Mouse (Mus musculus) MEL (cell line): ENCODE results near the gene Dlg2. TPM values are rescaled to one million over a fixed set of nuclear protein-coding genes. Genes with fewer than 3 reads are reported as not detected.

Source experiments
- DNase-seq: peaks from one replicate; pipeline ENCODE4 v3.0.0; 2011; ENCODE audit warnings: low read depth, low spot score
- H3K27ac ChIP-seq: 2 replicates; pipeline ENCODE4 v1.5.1; 2012; ENCODE audit warnings: low read depth, mild to moderate bottlenecking, control low read depth, low read length, moderate library complexity; ENCODE audit not compliant: control insufficient read depth
- H3K27me3 ChIP-seq, 2 experiments: fragments of 150-350 bp in 1 of 2; sonication (generic) in 1 of 2; 2 replicates each; pipeline ENCODE4 v1.6.1; 2012; ENCODE audit warnings: low read length in 2 of 2, mild to moderate bottlenecking in 2 of 2, improper control_type of control experiment in 1 of 2, moderate library complexity in 1 of 2; ENCODE audit not compliant: insufficient read depth in 2 of 2, control insufficient read depth in 1 of 2
- H3K36me3 ChIP-seq, 2 experiments: 2 replicates each; pipeline ENCODE4 v1.6.1; 2012 to 2014; ENCODE audit warnings: low read length in 2 of 2, improper control_type of control experiment in 1 of 2, inconsistent platforms in 1 of 2, mild to moderate bottlenecking in 1 of 2; ENCODE audit not compliant: insufficient read depth in 2 of 2, control insufficient read depth in 1 of 2
- H3K4me1 ChIP-seq, 2 experiments: fragments of 150-350 bp in 1 of 2; sonication (generic) in 1 of 2; 2 replicates each; pipeline ENCODE4 v1.6.1; 2012; ENCODE audit warnings: low read length in 2 of 2, improper control_type of control experiment in 1 of 2, mild to moderate bottlenecking in 1 of 2; ENCODE audit not compliant: insufficient read depth in 2 of 2, control insufficient read depth in 1 of 2
- H3K4me3 ChIP-seq, 2 experiments: fragments of 150-350 bp in 1 of 2; sonication (generic) in 1 of 2; 2 replicates each; pipeline ENCODE4 v1.5.1; 2012; ENCODE audit warnings: low read depth in 2 of 2, low read length in 2 of 2, mild to moderate bottlenecking in 2 of 2, moderate library complexity in 2 of 2, control low read depth in 1 of 2, improper control_type of control experiment in 1 of 2; ENCODE audit not compliant: control insufficient read depth in 1 of 2, insufficient read depth in 1 of 2
- H3K79me2 ChIP-seq: 2 replicates; pipeline ENCODE4 v1.6.1; 2012; ENCODE audit warnings: mild to moderate bottlenecking, low read length, moderate library complexity; ENCODE audit not compliant: control insufficient read depth, poor library complexity, insufficient read depth
- H3K9ac ChIP-seq: 2 replicates; pipeline ENCODE4 v1.6.1; 2012; ENCODE audit warnings: low read depth, mild to moderate bottlenecking, control low read depth, low read length, moderate library complexity; ENCODE audit not compliant: control insufficient read depth, poor library complexity, severe bottlenecking
- H3K9me3 ChIP-seq: fragments of 150-350 bp; sonication (generic); replicated peaks from 2 replicates; pipeline ENCODE4 v1.6.1; 2012; ENCODE audit warnings: mild to moderate bottlenecking, low read length, improper control_type of control experiment, moderate library complexity; ENCODE audit not compliant: insufficient read depth
- CHD1 ChIP-seq: IDR thresholded peaks from 2 replicates; pipeline ENCODE4 v1.6.1; 2012; ENCODE audit warnings: low read depth, mild to moderate bottlenecking, inconsistent platforms, low read length, improper control_type of control experiment
- CHD2 ChIP-seq: IDR thresholded peaks from 2 replicates; pipeline ENCODE4 v1.6.1; 2011; ENCODE audit warnings: low read length, improper control_type of control experiment
- E2F4 ChIP-seq: IDR thresholded peaks from 2 replicates; pipeline ENCODE4 v1.6.1; 2011; ENCODE audit warnings: low read depth, low read length, improper control_type of control experiment, borderline replicate concordance
- ELF1 ChIP-seq: IDR thresholded peaks from 2 replicates; pipeline ENCODE4 v1.6.1; 2014; ENCODE audit warnings: low read depth, mild to moderate bottlenecking, inconsistent platforms, low read length, improper control_type of control experiment, moderate library complexity
- GABPA ChIP-seq: IDR thresholded peaks from 2 replicates; pipeline ENCODE4 v1.6.1; 2012; ENCODE audit warnings: low read depth, mild to moderate bottlenecking, inconsistent platforms, low read length, improper control_type of control experiment, moderate library complexity
- HCFC1 ChIP-seq: IDR thresholded peaks from 2 replicates; pipeline ENCODE4 v1.6.1; 2012; ENCODE audit warnings: low read depth, mild to moderate bottlenecking, inconsistent platforms, low read length, improper control_type of control experiment, moderate library complexity
- JUND ChIP-seq: IDR thresholded peaks from 2 replicates; pipeline ENCODE4 v1.6.1; 2011; ENCODE audit warnings: low read depth, mild to moderate bottlenecking, improper control_type of control experiment, low read length
- KAT2A ChIP-seq: conservative IDR thresholded peaks from 2 replicates; pipeline ENCODE4 v1.6.1; 2012; ENCODE audit warnings: low read depth, low read length, improper control_type of control experiment, inconsistent platforms
- MAFK ChIP-seq: IDR thresholded peaks from 2 replicates; pipeline ENCODE4 v1.6.1; 2011; ENCODE audit warnings: low read depth, mild to moderate bottlenecking, low read length, improper control_type of control experiment, borderline replicate concordance
- MAZ ChIP-seq: IDR thresholded peaks from 2 replicates; pipeline ENCODE4 v1.6.1; 2012; ENCODE audit warnings: low read depth, mild to moderate bottlenecking, inconsistent platforms, low read length, improper control_type of control experiment
- MYB ChIP-seq: IDR thresholded peaks from 2 replicates; pipeline ENCODE4 v1.6.1; 2011; ENCODE audit warnings: mild to moderate bottlenecking, low read depth, low read length, improper control_type of control experiment
- NELFE ChIP-seq: IDR thresholded peaks from 2 replicates; pipeline ENCODE4 v1.6.1; 2011; ENCODE audit warnings: low read depth, low read length, improper control_type of control experiment
- POLR2AphosphoS5 ChIP-seq: IDR thresholded peaks from 2 replicates; pipeline ENCODE4 v1.6.1; 2012; ENCODE audit warnings: low read depth, borderline replicate concordance, mild to moderate bottlenecking, inconsistent platforms, low read length, moderate library complexity, mixed read lengths
- RCOR1 ChIP-seq: IDR thresholded peaks from 2 replicates; pipeline ENCODE4 v1.6.1; 2012; ENCODE audit warnings: low read depth, mild to moderate bottlenecking, inconsistent platforms, low read length, improper control_type of control experiment
- SIN3A ChIP-seq: IDR thresholded peaks from 2 replicates; pipeline ENCODE4 v1.6.1; 2012; ENCODE audit warnings: low read length, improper control_type of control experiment, inconsistent platforms
- TAL1 ChIP-seq: IDR thresholded peaks from 2 replicates; pipeline ENCODE4 v1.6.1; 2012; ENCODE audit warnings: mild to moderate bottlenecking, inconsistent platforms, low read length, moderate library complexity, mixed read lengths
- UBTF ChIP-seq: IDR thresholded peaks from 2 replicates; pipeline ENCODE4 v1.6.1; 2012; ENCODE audit warnings: low read depth, mild to moderate bottlenecking, inconsistent platforms, low read length, improper control_type of control experiment, moderate library complexity, borderline replicate concordance; ENCODE audit not compliant: insufficient read depth
- ZKSCAN1 ChIP-seq: IDR thresholded peaks from 2 replicates; pipeline ENCODE4 v1.6.1; 2012; ENCODE audit warnings: low read depth, mild to moderate bottlenecking, inconsistent platforms, low read length, improper control_type of control experiment, moderate library complexity
- polyA plus RNA-seq, 2 experiments: library from polyadenylated mRNA; stranded (reverse) in 1 of 2; unstranded in 1 of 2; fragments of >175 nt in 1 of 2; fragments of >200 nt in 1 of 2; gene quantifications; 2 replicates each; pipeline versions ENCODE4 v1.2.1 to v1.2.4; 2012; ENCODE audit warnings: low replicate concordance in 2 of 2, low read depth in 1 of 2; ENCODE audit not compliant: insufficient read length in 2 of 2, insufficient read depth in 1 of 2, missing spikeins in 1 of 2
- total RNA-seq: library from RNA; depleted of rRNA; stranded (reverse); fragments of 300-350 nt; gene quantifications from 2 replicates; pipeline ENCODE4 v1.2.3, GENCODE M21; 2012

The Dlg2 gene
- total and polyA plus RNA-seq, 3 experiments: 0.04 TPM; not detected in 2

DNA sequence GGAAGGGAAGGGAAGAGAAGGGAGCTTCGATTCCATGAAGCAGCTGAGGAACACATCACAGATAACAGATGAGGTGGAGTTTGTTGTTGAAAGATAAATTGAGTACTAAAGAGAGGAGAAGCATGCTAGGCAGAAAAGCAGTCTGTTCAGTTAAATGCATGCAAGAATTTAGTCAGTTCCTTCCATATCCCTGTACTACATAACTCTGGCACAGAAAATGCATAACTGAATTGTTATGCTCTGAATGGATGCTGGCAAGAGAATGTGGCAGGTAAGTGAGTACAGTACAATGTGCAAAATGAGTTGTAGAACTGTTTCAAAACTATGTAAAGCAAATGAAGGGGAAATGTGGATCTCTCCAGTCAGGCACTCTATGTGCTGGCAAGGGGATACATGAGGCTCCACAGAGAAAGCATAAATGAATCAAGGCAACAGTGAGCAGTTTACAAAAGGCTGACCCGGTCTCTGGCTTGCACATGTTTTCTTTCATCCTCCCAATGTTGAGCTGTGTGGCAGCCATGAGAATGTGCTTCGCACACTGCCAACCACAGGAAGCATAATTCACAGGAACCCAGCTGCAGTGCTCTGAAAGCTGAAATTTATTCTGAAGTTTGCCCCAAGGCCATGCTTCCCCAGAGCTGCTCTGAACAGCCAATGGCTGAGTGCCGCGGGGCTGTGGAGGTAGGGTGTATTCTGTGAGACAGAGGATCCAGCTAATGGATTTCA, 1386.5 kb downstream of the Dlg2 start:
- H3K4me3 ChIP-seq: no peak overlapping the region
- H3K27me3 ChIP-seq: no peaks in the 10 kb centered on the region
- TF ChIP-seq MAZ (no peak), MAFK (no peak), JUND (no peak), NELFE (no peak), HCFC1 (no peak), CHD1 (no peak), KAT2A (no peak), CHD2 (no peak)
- DNase-seq: no peak
- no peaks in the 10 kb centered on the region for H3K36me3 ChIP-seq
- no peaks in the 10 kb centered on the region for H3K4me1 ChIP-seq
- no peak overlapping the region for H3K9ac ChIP-seq
- no peaks in the 10 kb centered on the region for H3K79me2 ChIP-seq
- no peaks in the 10 kb centered on the region for H3K9me3 ChIP-seq
- no peak overlapping the region for H3K27ac ChIP-seq

DNA sequence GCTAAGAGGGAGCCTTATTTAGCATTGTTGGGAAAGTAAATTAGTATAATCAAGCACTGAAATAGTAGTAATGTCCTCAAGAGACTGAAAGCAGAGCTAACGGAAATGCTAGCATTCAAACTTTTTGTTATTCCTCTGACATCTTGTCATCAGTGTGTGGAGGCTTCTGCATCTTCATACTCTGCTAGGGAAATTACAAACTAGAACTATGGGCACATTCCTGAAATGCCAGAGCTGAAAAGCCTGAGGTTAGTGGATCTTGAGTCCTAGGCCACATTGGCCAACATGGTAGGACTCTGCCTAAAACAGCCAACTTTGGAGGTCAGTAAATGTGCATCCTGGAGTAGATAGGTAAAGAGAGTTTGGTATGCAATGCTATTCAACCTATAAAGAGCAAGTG, 1392.4 kb downstream of the Dlg2 start:
- no peaks in the 10 kb centered on the region for H3K4me1 ChIP-seq
- no peaks in the 10 kb centered on the region for H3K36me3 ChIP-seq
- H3K4me3 ChIP-seq: no peak overlapping the region
- no peaks in the 10 kb centered on the region for H3K9me3 ChIP-seq
- H3K27me3 ChIP-seq: no peaks in the 10 kb centered on the region
- no peak overlapping the region for H3K9ac ChIP-seq
- H3K27ac ChIP-seq: no peak overlapping the region
- H3K79me2 ChIP-seq: no peaks in the 10 kb centered on the region
- no peak for DNase-seq
- TF ChIP-seq GABPA (no peak), MYB (no peak), UBTF (no peak), RCOR1 (no peak), KAT2A (no peak), TAL1 (no peak), POLR2AphosphoS5 (no peak), SIN3A (no peak), ELF1 (no peak), ZKSCAN1 (no peak), NELFE (no peak), E2F4 (no peak), CHD2 (no peak)
